Mouse (Mus musculus) heart, adult 2 months (tissue): ENCODE results near the gene Rab17.

Source experiments
- CTCF ChIP-seq: fragments of 200-600 bp; IDR thresholded peaks from 2 replicates; pipeline ENCODE4 v1.8.1; 2022; ENCODE audit warnings: antibody characterized with exemption, mild to moderate bottlenecking, moderate library complexity
- EP300 ChIP-seq: fragments of 200-500 bp; IDR thresholded peaks from 2 replicates; pipeline ENCODE4 v1.6.1; 2011; ENCODE audit warnings: low read depth, low read length, control low read depth; ENCODE audit not compliant: insufficient read depth
- POLR2A ChIP-seq: fragments of 200-500 bp; IDR thresholded peaks from 2 replicates; pipeline ENCODE4 v1.6.1; 2011; ENCODE audit warnings: mild to moderate bottlenecking, low read depth, low read length, control low read depth; ENCODE audit not compliant: insufficient read depth

GRCm38 (mm10) chr1:90972911-90973573 lies 3.6 kb upstream of the Rab17 start:
- TF ChIP-seq CTCF (no peak; the same call in 1 of the 2 replicates), EP300 (peak; percentile 85), POLR2A (no peak)
